Mouse (Mus musculus) stomach, postnatal 0 days (tissue): Measurements from ENCODE around the gene Ep300.
"Not testable (repeated sequence)": the region's sequence is repeated elsewhere in the genome, so short reads cannot be mapped to it uniquely, and the experiment has no call there.

Source experiments
- CTCF ChIP-seq: IDR thresholded peaks from 2 replicates; pipeline ENCODE4 v1.5.1; 2016; ENCODE audit warnings: antibody characterized with exemption, low read depth, mild to moderate bottlenecking, moderate library complexity
- EP300 ChIP-seq: optimal IDR thresholded peaks from 2 replicates; pipeline ENCODE3; 2016; ENCODE audit warnings: antibody characterized with exemption

- TF ChIP-seq EP300, result not testable (repeated sequence)
- TF ChIP-seq CTCF, result peak; percentile 31
Observed at GRCm38 (mm10) chr15:81701350-81701749, 116.2 kb downstream of the Ep300 start.
